Mouse (Mus musculus) cortical plate, adult 2 months (tissue): ENCODE results near the gene Mamdc4. TPM values are rescaled to one million over a fixed set of nuclear protein-coding genes. Genes with fewer than 3 reads are reported as not detected.

Experiments
- H3K27ac ChIP-seq: fragments of 200-500 bp; 2 replicates; pipeline ENCODE4 v1.5.1; 2012; ENCODE audit warnings: low read length, control low read depth, inconsistent platforms; ENCODE audit not compliant: insufficient read depth
- H3K4me1 ChIP-seq: fragments of 200-500 bp; 2 replicates; pipeline ENCODE4 v1.6.1; 2011; ENCODE audit warnings: low read length; ENCODE audit not compliant: control insufficient read depth, insufficient read depth
- H3K4me3 ChIP-seq: fragments of 200-500 bp; 2 replicates; pipeline ENCODE4 v1.5.1; 2011; ENCODE audit warnings: mild to moderate bottlenecking, low read length, control low read depth; ENCODE audit not compliant: insufficient read depth
- CTCF ChIP-seq: fragments of 200-500 bp; IDR thresholded peaks from 2 replicates; pipeline ENCODE4 v1.5.1; 2011; ENCODE audit warnings: mild to moderate bottlenecking, control low read depth, low read length; ENCODE audit not compliant: insufficient read depth; ENCODE audit errors: extremely low read depth
- POLR2A ChIP-seq: fragments of 200-500 bp; IDR thresholded peaks from 2 replicates; pipeline ENCODE4 v1.6.1; 2011; ENCODE audit warnings: mild to moderate bottlenecking, low read length, control low read depth; ENCODE audit not compliant: insufficient read depth; ENCODE audit errors: extremely low read depth
- polyA plus RNA-seq: library from polyadenylated mRNA; depleted of rRNA; stranded (reverse); fragments of >200 nt; gene quantifications from 2 replicates; pipeline ENCODE4 v1.2.3, GENCODE M21; 2012; rRNA removed

Gene Mamdc4
- polyA plus RNA-seq, 1 experiment: 1.1 TPM

- Histone ChIP-seq H3K4me1 (no peaks in the 10 kb centered on the region), H3K27ac (no peak overlapping the region), H3K4me3 (no peak overlapping the region)
- no peak for TF ChIP-seq CTCF
Measured at GRCm38 (mm10) chr2:25533707-25534106, 40.9 kb downstream of the Mamdc4 start.

GRCm38 (mm10) chr2:25526510-25527302 lies 47.9 kb downstream of the Mamdc4 start:
- no peak overlapping the region for H3K4me3 ChIP-seq
- H3K27ac ChIP-seq: no peak overlapping the region
- H3K4me1 ChIP-seq: no peaks in the 10 kb centered on the region
- TF ChIP-seq POLR2A: no peak
- no peak for TF ChIP-seq CTCF

Other genes with a start within 250 kb of the Mamdc4 start
- 27.0 and 28.4 TPM in 2 replicates for gene Man1b1, start 242.5 kb downstream of the Mamdc4 start, polyA plus RNA-seq
- 59.8 and 69.1 TPM in 2 replicates for gene Dpp7, start 218.5 kb downstream of the Mamdc4 start, polyA plus RNA-seq
- 16.6 and 20.4 TPM in 2 replicates for gene Uap1l1, start 209.2 kb downstream of the Mamdc4 start, polyA plus RNA-seq
- gene Sapcd2, start 202.5 kb downstream of the Mamdc4 start, polyA plus RNA-seq: 4.0 and 4.4 TPM in 2 replicates
- 15.8 and 19.0 TPM in 2 replicates for gene Entpd2, start 179.0 kb downstream of the Mamdc4 start, polyA plus RNA-seq
- gene Npdc1, start 175.5 kb downstream of the Mamdc4 start, polyA plus RNA-seq: 435 and 468 TPM in 2 replicates
- 0.38 and 0.48 TPM in 2 replicates for gene Fut7, start 151.6 kb downstream of the Mamdc4 start, polyA plus RNA-seq
- gene Abca2, start 146.1 kb downstream of the Mamdc4 start, polyA plus RNA-seq: 105 and 109 TPM in 2 replicates
- 0.72 and 0.79 TPM in 2 replicates for gene Clic3, start 118.0 kb downstream of the Mamdc4 start, polyA plus RNA-seq
- 137 TPM in 2 replicates for gene Paxx, start 113.8 kb downstream of the Mamdc4 start, polyA plus RNA-seq
- gene Ptgds, start 104.8 kb downstream of the Mamdc4 start, polyA plus RNA-seq: 2,250 and 2,426 TPM in 2 replicates
- gene Lcn12, start 80.9 kb downstream of the Mamdc4 start, polyA plus RNA-seq: not detected in 2 replicates
- 44.3 and 46.1 TPM in 2 replicates for gene Fbxw5, start 74.1 kb downstream of the Mamdc4 start, polyA plus RNA-seq
- 2.3 and 3.3 TPM in 2 replicates for gene C8g, start 73.1 kb downstream of the Mamdc4 start, polyA plus RNA-seq
- 8.4 and 9.1 TPM in 2 replicates for gene Traf2, start 27.9 kb downstream of the Mamdc4 start, polyA plus RNA-seq
- 270 and 276 TPM in 2 replicates for gene Edf1, start 17.0 kb downstream of the Mamdc4 start, polyA plus RNA-seq
- 123 and 129 TPM in 2 replicates for gene Phpt1, start 379 bp upstream of the Mamdc4 start, polyA plus RNA-seq
- gene Ajm1, start 6.9 kb upstream of the Mamdc4 start, polyA plus RNA-seq: 115 and 125 TPM in 2 replicates
- 158 and 162 TPM in 2 replicates for gene Rabl6, start 33.7 kb upstream of the Mamdc4 start, polyA plus RNA-seq
- 0.02 TPM in 1 of 2 replicates, not detected in the other for gene Ccdc183, start 42.8 kb upstream of the Mamdc4 start, polyA plus RNA-seq
- 73.9 and 82.8 TPM in 2 replicates for gene Tmem141, start 47.2 kb upstream of the Mamdc4 start, polyA plus RNA-seq
- 0.30 and 0.33 TPM in 2 replicates for gene Fcna, start 53.2 kb upstream of the Mamdc4 start, polyA plus RNA-seq
- gene Lcn8, start 78.3 kb upstream of the Mamdc4 start, polyA plus RNA-seq: not detected in 2 replicates
- gene Lcn5, start 83.1 kb upstream of the Mamdc4 start, polyA plus RNA-seq: not detected in 2 replicates
- gene Lcn6, start 101.9 kb upstream of the Mamdc4 start, polyA plus RNA-seq: not detected in 2 replicates
- gene Lcn10, start 107.9 kb upstream of the Mamdc4 start, polyA plus RNA-seq: not detected in 2 replicates
- gene Obp2a, start 125.2 kb upstream of the Mamdc4 start, polyA plus RNA-seq: not detected in 2 replicates
- gene Bmyc, start 131.9 kb upstream of the Mamdc4 start, polyA plus RNA-seq: 99.6 and 101 TPM in 2 replicates
- gene Obp2b, start 162.2 kb upstream of the Mamdc4 start, polyA plus RNA-seq: 0.15 TPM in 1 of 2 replicates, not detected in the other
- gene Lcn3, start 190.7 kb upstream of the Mamdc4 start, polyA plus RNA-seq: not detected in 2 replicates
- not detected in 2 replicates for gene Lcn11, start 202.2 kb upstream of the Mamdc4 start, polyA plus RNA-seq
- gene Gm13539, start 207.4 kb upstream of the Mamdc4 start, polyA plus RNA-seq: not detected in 2 replicates
- gene Glt6d1, start 241.0 kb upstream of the Mamdc4 start, polyA plus RNA-seq: not detected in 2 replicates
- not detected in 2 replicates for gene Lcn9, start 248.3 kb upstream of the Mamdc4 start, polyA plus RNA-seq